Mouse (Mus musculus) neural tube, embryonic 11.5 days (tissue): ENCODE results near the gene Tnrc6b. TPM values are rescaled to one million over a fixed set of nuclear protein-coding genes. Genes with fewer than 3 reads are reported as not detected.
A peak's percentile ranks its signal among the peaks of the same experiment; 100 is the strongest.

Source experiments
- ATAC-seq: fragments of 200-750 bp; cut with Nextera tagmentation; 2 replicates; pipeline ENCODE4 v1.8.0; 2017; ENCODE audit warnings: moderate number of reproducible peaks, mild to moderate bottlenecking, moderate TSS enrichment, moderate library complexity; ENCODE audit not compliant: insufficient read depth, low FRiP score, low TSS enrichment
- DNase-seq: peaks from one replicate; pipeline ENCODE4 v3.0.0-alpha.2; 2015; ENCODE audit warnings: low spot score
- H3K27ac ChIP-seq: fragments of 300-500 bp; sonication (generic); 2 replicates; pipeline ENCODE4 v1.5.1; 2014; ENCODE audit warnings: low read depth, mild to moderate bottlenecking, low read length
- H3K27me3 ChIP-seq: fragments of 300-500 bp; sonication (generic); 2 replicates; pipeline ENCODE4 v1.6.1; 2014; ENCODE audit warnings: mild to moderate bottlenecking, low read length, mixed read lengths; ENCODE audit not compliant: control insufficient read depth, insufficient read depth
- H3K36me3 ChIP-seq: fragments of 300-500 bp; sonication (generic); 2 replicates; pipeline ENCODE4 v1.6.1; 2014; ENCODE audit warnings: mild to moderate bottlenecking, low read length, moderate library complexity, mixed read lengths; ENCODE audit not compliant: control insufficient read depth, insufficient read depth
- H3K4me1 ChIP-seq: fragments of 300-500 bp; sonication (generic); 2 replicates; pipeline ENCODE4 v1.6.1; 2014; ENCODE audit warnings: low read length, mixed read lengths; ENCODE audit not compliant: control insufficient read depth, insufficient read depth
- H3K4me2 ChIP-seq: fragments of 300-500 bp; sonication (generic); 2 replicates; pipeline ENCODE4 v1.6.1; 2014; ENCODE audit warnings: low read depth, mild to moderate bottlenecking, moderate library complexity
- H3K4me3 ChIP-seq: fragments of 300-500 bp; sonication (generic); 2 replicates; pipeline ENCODE4 v1.5.1; 2014; ENCODE audit warnings: low read depth, low read length
- H3K9ac ChIP-seq: fragments of 300-500 bp; sonication (generic); 2 replicates; pipeline ENCODE4 v1.6.1; 2014; ENCODE audit warnings: mild to moderate bottlenecking, low read length
- H3K9me3 ChIP-seq: fragments of 300-500 bp; sonication (generic); 2 replicates; pipeline ENCODE4 v1.6.1; 2016; ENCODE audit warnings: low read length; ENCODE audit not compliant: control insufficient read depth
- WGBS: fragments of 180-500 bp; shearing (Covaris S2); extraction: QIAGEN DNeasy Blood & Tissue Kit; methylation state at CpG from one replicate; pipeline ENCODE4 v1.1.7; 2014; 5-methylcytosine and 5-hydroxymethylcytosine counted together
- polyA plus RNA-seq: library from polyadenylated mRNA; unstranded; fragments of >200 nt; fragmentation: Nextera tagmentation; extraction: Ambion mirVana; gene quantifications from 2 replicates; pipeline ENCODE4 v1.2.1, GENCODE M21; 2014

Tnrc6b gene
- polyA plus RNA-seq, 1 experiment from 2014 or later, result 16.1 TPM

GRCm38 (mm10) chr15:80941468-80942040, 230.4 kb downstream of the Tnrc6b start:
- H3K4me3 ChIP-seq, result no peak overlapping the region
- H3K9ac ChIP-seq, result no peak overlapping the region
- no peaks in the 10 kb centered on the region for H3K36me3 ChIP-seq
- DNase-seq, result no peak
- H3K27me3 ChIP-seq, result no peaks in the 10 kb centered on the region
- WGBS, result 84% methylated on average over 6 of the region's 6 CpGs
- H3K4me1 ChIP-seq, result no peaks in the 10 kb centered on the region
- no peak for ATAC-seq
- H3K27ac ChIP-seq, result no peak overlapping the region
- no peaks in the 10 kb centered on the region for H3K9me3 ChIP-seq
- H3K4me2 ChIP-seq, result no peak overlapping the region

- Histone ChIP-seq H3K27ac (no peak overlapping the region), H3K4me3 (no peak overlapping the region), H3K27me3 (no peaks in the 10 kb centered on the region), H3K9me3 (no peaks in the 10 kb centered on the region), H3K9ac (no peak overlapping the region), H3K36me3 (no peaks in the 10 kb centered on the region), H3K4me1 (peaks cover 10% of the 10 kb centered on the region), H3K4me2 (no peak overlapping the region)
- ATAC-seq (no peak), DNase-seq (no peak)
- WGBS, result 60% methylated on average over 3 of the region's 3 CpGs
These were observed 234.7 kb downstream of the Tnrc6b start for GRCm38 (mm10) chr15:80945851-80946250.

GRCm38 (mm10) chr15:80948145-80949135, 237.3 kb downstream of the Tnrc6b start, which contains the start of gene Adsl:
Gene Adsl, plus strand, starts transcription at chr15:80948490.
- H3K9me3 ChIP-seq, result no peaks in the 10 kb centered on the region
- no peak within 1 kb of the TSS; the same call in 1 of the 2 replicates for H3K27ac ChIP-seq
- H3K36me3 ChIP-seq, result peaks cover 2% of the 10 kb centered on the region; the same call in 1 of the 2 replicates
- peak within 1 kb of the TSS; percentile 93 for H3K4me3 ChIP-seq
- DNase-seq (peak; percentile 94), ATAC-seq (peak; percentile 93)
- peaks cover 10% of the 10 kb centered on the region for H3K4me1 ChIP-seq
- WGBS, result under 1% methylated on average over 63 of the region's 63 CpGs
- H3K9ac ChIP-seq, result peak within 1 kb of the TSS; percentile 70
- peak within 1 kb of the TSS; percentile 73 for H3K4me2 ChIP-seq
- no peaks in the 10 kb centered on the region for H3K27me3 ChIP-seq

GRCm38 (mm10) chr15:80949431-80949830, 238.3 kb downstream of the Tnrc6b start:
- no peak for DNase-seq
- peak overlapping the region; percentile 93 for H3K4me3 ChIP-seq
- H3K27ac ChIP-seq, result no peak overlapping the region
- no peak for ATAC-seq
- 70% methylated on average over 4 of the region's 4 CpGs for WGBS
- H3K4me1 ChIP-seq, result peaks cover 10% of the 10 kb centered on the region
- H3K27me3 ChIP-seq, result no peaks in the 10 kb centered on the region
- peaks cover 2% of the 10 kb centered on the region; the same call in 1 of the 2 replicates for H3K36me3 ChIP-seq
- no peaks in the 10 kb centered on the region for H3K9me3 ChIP-seq
- H3K9ac ChIP-seq, result peak overlapping the region; percentile 70; the same call in 1 of the 2 replicates
- peak overlapping the region; percentile 73 for H3K4me2 ChIP-seq

- Histone ChIP-seq H3K4me3 (no peak overlapping the region; the same call in 1 of the 2 replicates), H3K36me3 (peaks cover 6% of the 10 kb centered on the region), H3K9ac (no peak overlapping the region), H3K4me2 (no peak overlapping the region), H3K27ac (no peak overlapping the region), H3K9me3 (no peaks in the 10 kb centered on the region), H3K4me1 (peaks cover 10% of the 10 kb centered on the region), H3K27me3 (no peaks in the 10 kb centered on the region)
- WGBS, result 94% methylated on average over 7 of the region's 7 CpGs
- no peak for ATAC-seq
- DNase-seq, result no peak
These were observed 238.9 kb downstream of the Tnrc6b start for GRCm38 (mm10) chr15:80950055-80950454.

- H3K4me3 ChIP-seq, result no peak overlapping the region
- DNase-seq (no peak), ATAC-seq (no peak)
- no peaks in the 10 kb centered on the region for H3K9me3 ChIP-seq
- whole genome bisulfite sequencing, result 94% methylated on average over 9 of the region's 9 CpGs
- no peaks in the 10 kb centered on the region for H3K27me3 ChIP-seq
- H3K4me2 ChIP-seq, result no peak overlapping the region
- no peak overlapping the region for H3K9ac ChIP-seq
- peaks cover 13% of the 10 kb centered on the region for H3K36me3 ChIP-seq
- H3K4me1 ChIP-seq, result peaks cover 8% of the 10 kb centered on the region
- H3K27ac ChIP-seq, result no peak overlapping the region
These were observed 242.9 kb downstream of the Tnrc6b start for GRCm38 (mm10) chr15:80953971-80954370.

- peaks cover 13% of the 10 kb centered on the region for H3K36me3 ChIP-seq
- H3K27me3 ChIP-seq, result no peaks in the 10 kb centered on the region
- DNase-seq, result no peak
- H3K27ac ChIP-seq, result no peak overlapping the region
- H3K9me3 ChIP-seq, result no peaks in the 10 kb centered on the region
- no peaks in the 10 kb centered on the region for H3K4me1 ChIP-seq
- no peak for ATAC-seq
- WGBS, result 86% methylated on average over 3 of the region's 3 CpGs
- H3K9ac ChIP-seq, result no peak overlapping the region
- no peak overlapping the region for H3K4me3 ChIP-seq
- H3K4me2 ChIP-seq, result no peak overlapping the region
These were observed 243.7 kb downstream of the Tnrc6b start for GRCm38 (mm10) chr15:80954861-80955260.

GRCm38 (mm10) chr15:80955836-80956438, 244.8 kb downstream of the Tnrc6b start:
- Histone ChIP-seq H3K27me3 (no peaks in the 10 kb centered on the region), H3K36me3 (peaks cover 13% of the 10 kb centered on the region), H3K9me3 (no peaks in the 10 kb centered on the region), H3K4me3 (no peak overlapping the region), H3K9ac (no peak overlapping the region), H3K4me2 (no peak overlapping the region), H3K4me1 (no peaks in the 10 kb centered on the region), H3K27ac (no peak overlapping the region)
- no peak for DNase-seq
- ATAC-seq, result no peak
- 93% methylated on average over 12 of the region's 12 CpGs for WGBS
